Mouse (Mus musculus): Measurements from ENCODE around the gene Acox3. TPM values are rescaled to one million over a fixed set of nuclear protein-coding genes. Genes with fewer than 3 reads are reported as not detected.

Gene Acox3
- polyA plus RNA-seq, 1 experiment from 2014 or later = 15.5 TPM

GRCm38 (mm10) chr5:35601526-35601925, 18.7 kb downstream of the Acox3 start:
- Histone ChIP-seq H3K27ac (replicated peaks) (no peak overlapping the region), H3K9ac (replicated peaks) (no peak overlapping the region), H3K4me3 (no peak overlapping the region), H3K36me3 (peaks cover 47% of the 10 kb centered on the region), H3K4me1 (no peaks in the 10 kb centered on the region), H3K4me2 (replicated peaks) (no peak overlapping the region), H3K27me3 (no peaks in the 10 kb centered on the region), H3K9me3 (no peaks in the 10 kb centered on the region)
- no peak for ATAC-seq (replicated peaks)
- WGBS = 91% methylated on average over 8 of the region's 8 CpGs

- Histone ChIP-seq H3K4me2 (replicated peaks) (no peak overlapping the region), H3K4me3 (no peak overlapping the region), H3K4me1 (peaks cover 3% of the 10 kb centered on the region; the same call in 1 of the 2 replicates), H3K27me3 (no peaks in the 10 kb centered on the region), H3K9me3 (no peaks in the 10 kb centered on the region), H3K27ac (replicated peaks) (no peak overlapping the region), H3K9ac (replicated peaks) (no peak overlapping the region), H3K36me3 (peaks cover 21% of the 10 kb centered on the region)
- ATAC-seq (replicated peaks) = no peak
- 83% methylated on average over 7 of the region's 7 CpGs for WGBS
Observed at GRCm38 (mm10) chr5:35605355-35605754, 22.5 kb downstream of the Acox3 start.

- H3K36me3 ChIP-seq = peaks cover 10% of the 10 kb centered on the region
- no peak overlapping the region for H3K4me3 ChIP-seq
- H3K9ac ChIP-seq (replicated peaks) = no peak overlapping the region
- no peak for ATAC-seq (replicated peaks)
- WGBS = 94% methylated on average over 7 of the region's 7 CpGs
- no peak overlapping the region for H3K4me2 ChIP-seq (replicated peaks)
- peaks cover 3% of the 10 kb centered on the region; the same call in 1 of the 2 replicates for H3K4me1 ChIP-seq
- H3K27me3 ChIP-seq = no peaks in the 10 kb centered on the region
- H3K27ac ChIP-seq (replicated peaks) = no peak overlapping the region
- no peaks in the 10 kb centered on the region for H3K9me3 ChIP-seq
Observed at GRCm38 (mm10) chr5:35606800-35607199, 24.0 kb downstream of the Acox3 start.

- H3K9me3 ChIP-seq = no peaks in the 10 kb centered on the region
- 0 out of 2 replicates have a peak, but pooled peaks have one; percentile 23 for ATAC-seq (replicated peaks)
- H3K27me3 ChIP-seq = no peaks in the 10 kb centered on the region
- H3K9ac ChIP-seq (replicated peaks) = no peak overlapping the region
- peaks cover 3% of the 10 kb centered on the region; the same call in 1 of the 2 replicates for H3K4me1 ChIP-seq
- H3K4me3 ChIP-seq = no peak overlapping the region
- no peak overlapping the region for H3K4me2 ChIP-seq (replicated peaks)
- 71% methylated on average over 7 of the region's 7 CpGs for WGBS
- H3K36me3 ChIP-seq = peaks cover 1% of the 10 kb centered on the region; the same call in 1 of the 2 replicates
- H3K27ac ChIP-seq (replicated peaks) = no peak overlapping the region
Observed at GRCm38 (mm10) chr5:35607784-35608183, 24.9 kb downstream of the Acox3 start.

- Histone ChIP-seq H3K27me3 (no peaks in the 10 kb centered on the region), H3K27ac (replicated peaks) (no peak overlapping the region), H3K9ac (replicated peaks) (no peak overlapping the region), H3K9me3 (no peaks in the 10 kb centered on the region), H3K4me2 (replicated peaks) (no peak overlapping the region), H3K4me3 (no peak overlapping the region), H3K4me1 (peaks cover 3% of the 10 kb centered on the region; the same call in 1 of the 2 replicates), H3K36me3 (no peaks in the 10 kb centered on the region)
- 86% methylated on average over 5 of the region's 5 CpGs for WGBS
- ATAC-seq (replicated peaks) = no peak
Observed at GRCm38 (mm10) chr5:35608559-35608958, 25.7 kb downstream of the Acox3 start.

GRCm38 (mm10) chr5:35609381-35609780, 26.5 kb downstream of the Acox3 start:
- Histone ChIP-seq H3K9ac (replicated peaks) (no peak overlapping the region), H3K4me3 (no peak overlapping the region), H3K36me3 (no peaks in the 10 kb centered on the region), H3K27ac (replicated peaks) (no peak overlapping the region), H3K4me2 (replicated peaks) (no peak overlapping the region), H3K9me3 (no peaks in the 10 kb centered on the region), H3K4me1 (peaks cover 3% of the 10 kb centered on the region; the same call in 1 of the 2 replicates), H3K27me3 (no peaks in the 10 kb centered on the region)
- ATAC-seq (replicated peaks) = no peak; the same call in 1 of the 2 replicates
- 5% methylated on average over 12 of the region's 12 CpGs for WGBS

GRCm38 (mm10) chr5:35609971-35610370, 27.1 kb downstream of the Acox3 start:
- Histone ChIP-seq H3K27ac (replicated peaks) (no peak overlapping the region), H3K4me3 (no peak overlapping the region), H3K36me3 (no peaks in the 10 kb centered on the region), H3K9me3 (no peaks in the 10 kb centered on the region), H3K27me3 (no peaks in the 10 kb centered on the region), H3K9ac (replicated peaks) (no peak overlapping the region), H3K4me1 (peaks cover 3% of the 10 kb centered on the region; the same call in 1 of the 2 replicates), H3K4me2 (replicated peaks) (no peak overlapping the region)
- 71% methylated on average over 2 of the region's 2 CpGs for WGBS
- no peak for ATAC-seq (replicated peaks)

- Histone ChIP-seq H3K9me3 (no peaks in the 10 kb centered on the region), H3K4me1 (peaks cover 3% of the 10 kb centered on the region; the same call in 1 of the 2 replicates), H3K9ac (replicated peaks) (no peak overlapping the region), H3K27me3 (no peaks in the 10 kb centered on the region), H3K4me3 (no peak overlapping the region), H3K4me2 (replicated peaks) (no peak overlapping the region), H3K36me3 (no peaks in the 10 kb centered on the region), H3K27ac (replicated peaks) (no peak overlapping the region)
- ATAC-seq (replicated peaks) = no peak
- 97% methylated on average over 7 of the region's 7 CpGs for WGBS
Observed at GRCm38 (mm10) chr5:35610381-35610780, 27.5 kb downstream of the Acox3 start.

- no peak overlapping the region for H3K4me2 ChIP-seq (replicated peaks)
- H3K27me3 ChIP-seq = no peaks in the 10 kb centered on the region
- no peak overlapping the region for H3K9ac ChIP-seq (replicated peaks)
- no peak overlapping the region for H3K27ac ChIP-seq (replicated peaks)
- H3K36me3 ChIP-seq = no peaks in the 10 kb centered on the region
- ATAC-seq (replicated peaks) = no peak
- no peaks in the 10 kb centered on the region for H3K9me3 ChIP-seq
- no peak overlapping the region for H3K4me3 ChIP-seq
- 80% methylated on average over 9 of the region's 9 CpGs for WGBS
- H3K4me1 ChIP-seq = peaks cover 3% of the 10 kb centered on the region; the same call in 1 of the 2 replicates
Observed at GRCm38 (mm10) chr5:35611170-35611569, 28.3 kb downstream of the Acox3 start.

- H3K4me1 ChIP-seq = peaks cover 3% of the 10 kb centered on the region; the same call in 1 of the 2 replicates
- no peak overlapping the region for H3K9ac ChIP-seq (replicated peaks)
- no peak overlapping the region for H3K4me2 ChIP-seq (replicated peaks)
- H3K9me3 ChIP-seq = no peaks in the 10 kb centered on the region
- no peak overlapping the region for H3K4me3 ChIP-seq
- H3K27ac ChIP-seq (replicated peaks) = no peak overlapping the region
- 85% methylated on average over 11 of the region's 11 CpGs for WGBS
- H3K27me3 ChIP-seq = no peaks in the 10 kb centered on the region
- H3K36me3 ChIP-seq = no peaks in the 10 kb centered on the region
- ATAC-seq (replicated peaks) = no peak
Observed at GRCm38 (mm10) chr5:35611900-35612299, 29.1 kb downstream of the Acox3 start.

GRCm38 (mm10) chr5:35612722-35613121, 29.9 kb downstream of the Acox3 start:
- H3K27me3 ChIP-seq = no peaks in the 10 kb centered on the region
- ATAC-seq (replicated peaks) = no peak
- H3K9me3 ChIP-seq = no peaks in the 10 kb centered on the region
- 91% methylated on average over 8 of the region's 8 CpGs for WGBS
- no peak overlapping the region for H3K4me2 ChIP-seq (replicated peaks)
- H3K36me3 ChIP-seq = no peaks in the 10 kb centered on the region
- no peak overlapping the region for H3K27ac ChIP-seq (replicated peaks)
- H3K4me3 ChIP-seq = no peak overlapping the region
- peaks cover 3% of the 10 kb centered on the region; the same call in 1 of the 2 replicates for H3K4me1 ChIP-seq
- H3K9ac ChIP-seq (replicated peaks) = no peak overlapping the region

GRCm38 (mm10) chr5:35616943-35617342, 34.1 kb downstream of the Acox3 start:
- Histone ChIP-seq H3K4me1 (no peaks in the 10 kb centered on the region), H3K36me3 (no peaks in the 10 kb centered on the region), H3K9ac (replicated peaks) (no peak overlapping the region), H3K4me3 (no peak overlapping the region), H3K27ac (replicated peaks) (no peak overlapping the region), H3K9me3 (no peaks in the 10 kb centered on the region), H3K27me3 (no peaks in the 10 kb centered on the region), H3K4me2 (replicated peaks) (no peak overlapping the region)
- 49% methylated on average over 5 of the region's 5 CpGs for WGBS
- ATAC-seq (replicated peaks) = no peak

- Histone ChIP-seq H3K4me2 (replicated peaks) (no peak overlapping the region), H3K9me3 (no peaks in the 10 kb centered on the region), H3K36me3 (no peaks in the 10 kb centered on the region), H3K9ac (replicated peaks) (no peak overlapping the region), H3K27ac (replicated peaks) (no peak overlapping the region), H3K4me3 (no peak overlapping the region), H3K27me3 (no peaks in the 10 kb centered on the region), H3K4me1 (no peaks in the 10 kb centered on the region)
- ATAC-seq (replicated peaks) = no peak
- WGBS = 43% methylated on average over 4 of the region's 4 CpGs
Observed at GRCm38 (mm10) chr5:35621114-35621513, 38.3 kb downstream of the Acox3 start.

Measured in forebrain, embryonic 15.5 days (tissue).